Mouse (Mus musculus): ENCODE results near the gene Gm3415. TPM values are rescaled to one million over a fixed set of nuclear protein-coding genes. Genes with fewer than 3 reads are reported as not detected.
"Not testable (repeated sequence)": the region's sequence is repeated elsewhere in the genome, so short reads cannot be mapped to it uniquely, and the experiment has no call there.

Gene Gm3415
- polyA plus RNA-seq, 1 experiment = not detected

GRCm38 (mm10) chr5:146598215-146599119 is 42.5 kb downstream of the Gm3415 start:
- H3K79me3 ChIP-seq (ENCODE audit: low read depth) = no peaks in the 10 kb centered on the region
- no peaks in the 10 kb centered on the region for H3K36me3 ChIP-seq (ENCODE audit: control insufficient read depth, insufficient read depth)
- TF ChIP-seq CTCF (IDR thresholded peaks at IDR 0.05; ENCODE audit: control insufficient read depth, insufficient read depth, insufficient read length) (no peak), FOSL1 (IDR thresholded peaks at IDR 0.05; ENCODE audit: insufficient read depth, low read length, poor library complexity, severe bottlenecking) (no peak), CEBPB (IDR thresholded peaks at IDR 0.05; ENCODE audit: low read depth) (no peak), MYOD1 (IDR thresholded peaks at IDR 0.05; ENCODE audit: control insufficient read depth, insufficient read length, low read depth) (no peak), MYOG (IDR thresholded peaks at IDR 0.05; ENCODE audit: control insufficient read depth, extremely low read depth, insufficient read length) (no peak), USF1 (IDR thresholded peaks at IDR 0.05; ENCODE audit: low read depth) (no peak), MAX (IDR thresholded peaks at IDR 0.05) (no peak)
- H3K79me2 ChIP-seq (ENCODE audit: control insufficient read depth, insufficient read depth) = no peaks in the 10 kb centered on the region
- no peaks in the 10 kb centered on the region for H3K27me3 ChIP-seq (ENCODE audit: control insufficient read depth, insufficient read depth, insufficient read length)
- H3K4me3 ChIP-seq (ENCODE audit: insufficient read depth, poor library complexity, severe bottlenecking) = no peak overlapping the region
- no peak overlapping the region for H3ac ChIP-seq (ENCODE audit: control insufficient read depth, insufficient read length, low read depth)

GRCm38 (mm10) chr5:146599216-146599615 is 43.3 kb downstream of the Gm3415 start:
- not testable (repeated sequence) for H3K79me2 ChIP-seq (ENCODE audit: control insufficient read depth, insufficient read depth); H3K79me3 ChIP-seq (ENCODE audit: low read depth); H3ac ChIP-seq (ENCODE audit: control insufficient read depth, insufficient read length, low read depth); H3K36me3 ChIP-seq (ENCODE audit: control insufficient read depth, insufficient read depth); H3K27me3 ChIP-seq (ENCODE audit: control insufficient read depth, insufficient read depth, insufficient read length); H3K4me3 ChIP-seq (ENCODE audit: insufficient read depth, poor library complexity, severe bottlenecking)

- no peaks in the 10 kb centered on the region for H3K79me2 ChIP-seq (ENCODE audit: control insufficient read depth, insufficient read depth)
- TF ChIP-seq MYOD1 (IDR thresholded peaks at IDR 0.05; ENCODE audit: control insufficient read depth, insufficient read length, low read depth) (no peak), MYOG (IDR thresholded peaks at IDR 0.05; ENCODE audit: control insufficient read depth, extremely low read depth, insufficient read length) (no peak), FOSL1 (IDR thresholded peaks at IDR 0.05; ENCODE audit: insufficient read depth, low read length, poor library complexity, severe bottlenecking) (no peak), USF1 (IDR thresholded peaks at IDR 0.05; ENCODE audit: low read depth) (no peak), MAX (IDR thresholded peaks at IDR 0.05) (no peak), CTCF (IDR thresholded peaks at IDR 0.05; ENCODE audit: control insufficient read depth, insufficient read depth, insufficient read length) (no peak)
Measured at GRCm38 (mm10) chr5:146599970-146600369, 44.0 kb downstream of the Gm3415 start.

GRCm38 (mm10) chr5:146606221-146606620 is 50.3 kb downstream of the Gm3415 start:
- no peaks in the 10 kb centered on the region for H3K36me3 ChIP-seq (ENCODE audit: control insufficient read depth, insufficient read depth)

More at GRCm38 (mm10) chr5:146599970-146600369, 44.0 kb downstream of the Gm3415 start:
- no peak overlapping the region for H3ac ChIP-seq (ENCODE audit: control insufficient read depth, insufficient read length, low read depth)
- H3K27me3 ChIP-seq (ENCODE audit: control insufficient read depth, insufficient read depth, insufficient read length) = no peaks in the 10 kb centered on the region
- no peak overlapping the region for H3K4me3 ChIP-seq (ENCODE audit: insufficient read depth, poor library complexity, severe bottlenecking)
- H3K79me3 ChIP-seq (ENCODE audit: low read depth) = no peaks in the 10 kb centered on the region
- no peaks in the 10 kb centered on the region for H3K36me3 ChIP-seq (ENCODE audit: control insufficient read depth, insufficient read depth)

GRCm38 (mm10) chr5:146606895-146607294 is 51.0 kb downstream of the Gm3415 start:
- Histone ChIP-seq H3K27me3 (ENCODE audit: control insufficient read depth, insufficient read depth, insufficient read length) (no peaks in the 10 kb centered on the region), H3ac (ENCODE audit: control insufficient read depth, insufficient read length, low read depth) (no peak overlapping the region), H3K4me3 (ENCODE audit: insufficient read depth, poor library complexity, severe bottlenecking) (no peak overlapping the region), H3K79me3 (ENCODE audit: low read depth) (no peaks in the 10 kb centered on the region), H3K79me2 (ENCODE audit: control insufficient read depth, insufficient read depth) (no peaks in the 10 kb centered on the region), H3K36me3 (ENCODE audit: control insufficient read depth, insufficient read depth) (no peaks in the 10 kb centered on the region)
- no peak for TF ChIP-seq MYOG (IDR thresholded peaks at IDR 0.05; ENCODE audit: control insufficient read depth, extremely low read depth, insufficient read length)
- TF ChIP-seq MYOD1 (IDR thresholded peaks at IDR 0.05; ENCODE audit: control insufficient read depth, insufficient read length, low read depth) = no peak
- no peak for TF ChIP-seq USF1 (IDR thresholded peaks at IDR 0.05; ENCODE audit: low read depth)
- TF ChIP-seq MAX (IDR thresholded peaks at IDR 0.05) = no peak
- no peak for TF ChIP-seq CEBPB (IDR thresholded peaks at IDR 0.05; ENCODE audit: low read depth)
- TF ChIP-seq FOSL1 (IDR thresholded peaks at IDR 0.05; ENCODE audit: insufficient read depth, low read length, poor library complexity, severe bottlenecking) = no peak
- TF ChIP-seq CTCF (IDR thresholded peaks at IDR 0.05; ENCODE audit: control insufficient read depth, insufficient read depth, insufficient read length) = no peak

More at GRCm38 (mm10) chr5:146606221-146606620, 50.3 kb downstream of the Gm3415 start:
- H3K79me3 ChIP-seq (ENCODE audit: low read depth) = no peaks in the 10 kb centered on the region
- no peak for TF ChIP-seq CTCF (IDR thresholded peaks at IDR 0.05; ENCODE audit: control insufficient read depth, insufficient read depth, insufficient read length)
- no peaks in the 10 kb centered on the region for H3K27me3 ChIP-seq (ENCODE audit: control insufficient read depth, insufficient read depth, insufficient read length)
- H3K79me2 ChIP-seq (ENCODE audit: control insufficient read depth, insufficient read depth) = no peaks in the 10 kb centered on the region
- no peak overlapping the region for H3ac ChIP-seq (ENCODE audit: control insufficient read depth, insufficient read length, low read depth)
- H3K4me3 ChIP-seq (ENCODE audit: insufficient read depth, poor library complexity, severe bottlenecking) = no peak overlapping the region

- no peaks in the 10 kb centered on the region for H3K36me3 ChIP-seq (ENCODE audit: control insufficient read depth, insufficient read depth)
- H3ac ChIP-seq (ENCODE audit: control insufficient read depth, insufficient read length, low read depth) = no peak overlapping the region
- H3K4me3 ChIP-seq (ENCODE audit: insufficient read depth, poor library complexity, severe bottlenecking) = no peak overlapping the region
- no peaks in the 10 kb centered on the region for H3K79me2 ChIP-seq (ENCODE audit: control insufficient read depth, insufficient read depth)
- TF ChIP-seq FOSL1 (IDR thresholded peaks at IDR 0.05; ENCODE audit: insufficient read depth, low read length, poor library complexity, severe bottlenecking) (no peak), MAX (IDR thresholded peaks at IDR 0.05) (no peak), CEBPB (IDR thresholded peaks at IDR 0.05; ENCODE audit: low read depth) (no peak), MYOG (IDR thresholded peaks at IDR 0.05; ENCODE audit: control insufficient read depth, extremely low read depth, insufficient read length) (no peak), USF1 (IDR thresholded peaks at IDR 0.05; ENCODE audit: low read depth) (no peak), MYOD1 (IDR thresholded peaks at IDR 0.05; ENCODE audit: control insufficient read depth, insufficient read length, low read depth) (no peak), CTCF (IDR thresholded peaks at IDR 0.05; ENCODE audit: control insufficient read depth, insufficient read depth, insufficient read length) (no peak)
- H3K27me3 ChIP-seq (ENCODE audit: control insufficient read depth, insufficient read depth, insufficient read length) = no peaks in the 10 kb centered on the region
- no peaks in the 10 kb centered on the region for H3K79me3 ChIP-seq (ENCODE audit: low read depth)
Measured at GRCm38 (mm10) chr5:146607816-146608215, 51.9 kb downstream of the Gm3415 start.

Other genes starting within 250 kb of the Gm3415 start
- gene Wasf3, start 171.2 kb upstream of the Gm3415 start, polyA plus RNA-seq (2012; fragmentation: generic; extraction: Trizol) = not detected
- gene Gm6408, start 74.2 kb upstream of the Gm3415 start, polyA plus RNA-seq (2012; fragmentation: generic; extraction: Trizol) = not detected
- not detected for gene Gm6370, start 64.8 kb upstream of the Gm3415 start, polyA plus RNA-seq (2012; fragmentation: generic; extraction: Trizol)
- not detected for gene 4930449I24Rik, start 53.7 kb upstream of the Gm3415 start, polyA plus RNA-seq (2012; fragmentation: generic; extraction: Trizol)
- not detected for gene Gm3402, start 42.0 kb upstream of the Gm3415 start, polyA plus RNA-seq (2012; fragmentation: generic; extraction: Trizol)
- not detected for gene Gm3404, start 30.3 kb upstream of the Gm3415 start, polyA plus RNA-seq (2012; fragmentation: generic; extraction: Trizol)
- not detected for gene Gm3409, start 18.5 kb upstream of the Gm3415 start, polyA plus RNA-seq (2012; fragmentation: generic; extraction: Trizol)
- not detected for gene Gpr12, start 29.1 kb downstream of the Gm3415 start, polyA plus RNA-seq (2012; fragmentation: generic; extraction: Trizol)
- 22.2 TPM for gene Usp12, start 238.9 kb downstream of the Gm3415 start, polyA plus RNA-seq (2012; fragmentation: generic; extraction: Trizol)